Mouse (Mus musculus): ENCODE results near the gene Dhfr. TPM values are rescaled to one million over a fixed set of nuclear protein-coding genes. Genes with fewer than 3 reads are reported as not detected.

Dhfr gene
- total and polyA plus RNA-seq, 3 experiments = 1.1 to 27.1 (median 24.2) TPM

GRCm38 (mm10) chr13:92330621-92331020 lies 23.9 kb upstream of the Dhfr start:
- DNase-seq (ENCODE audit: low spot score) = no peak
- Histone ChIP-seq H3K36me3 (replicated peaks) (peaks cover 69% of the 10 kb centered on the region), H3K4me1 (ENCODE audit: insufficient read depth, low read depth, low read length) (peaks cover 38% of the 10 kb centered on the region), H3K9me3 (replicated peaks) (no peaks in the 10 kb centered on the region), H3K27me3 (ENCODE audit: insufficient read depth, low read length) (no peaks in the 10 kb centered on the region), H3K4me3 (ENCODE audit: low read depth, low read length) (no peak overlapping the region)
- no peak for TF ChIP-seq POLR2AphosphoS5 (IDR thresholded peaks at IDR 0.05; ENCODE audit: insufficient replicate concordance, low read depth, low read length)
- no peak for TF ChIP-seq CTCF (IDR thresholded peaks at IDR 0.05; ENCODE audit: low read depth, low read length)
- TF ChIP-seq GATA2 (IDR thresholded peaks at IDR 0.05; ENCODE audit: borderline replicate concordance, low read depth, low read length) = no peak
- no peak for TF ChIP-seq GATA1 (IDR thresholded peaks at IDR 0.05; ENCODE audit: borderline replicate concordance, low read length)
- no peak for ATAC-seq (ENCODE audit: extremely low read depth, insufficient number of reproducible peaks, low FRiP score, poor library complexity, severe bottlenecking)

- Histone ChIP-seq H3K36me3 (replicated peaks) (peaks cover 73% of the 10 kb centered on the region), H3K4me1 (ENCODE audit: insufficient read depth, low read depth, low read length) (peaks cover 34% of the 10 kb centered on the region), H3K9me3 (replicated peaks) (no peaks in the 10 kb centered on the region), H3K4me3 (ENCODE audit: low read depth, low read length) (no peak overlapping the region), H3K27me3 (ENCODE audit: insufficient read depth, low read length) (no peaks in the 10 kb centered on the region)
- TF ChIP-seq GATA2 (IDR thresholded peaks at IDR 0.05; ENCODE audit: borderline replicate concordance, low read depth, low read length) (no peak), CTCF (IDR thresholded peaks at IDR 0.05; ENCODE audit: low read depth, low read length) (no peak), TAL1 (conservative IDR thresholded peaks at IDR 0.05; ENCODE audit: low read depth, low read length) (no peak), POLR2AphosphoS5 (IDR thresholded peaks at IDR 0.05; ENCODE audit: insufficient replicate concordance, low read depth, low read length) (no peak), GATA1 (IDR thresholded peaks at IDR 0.05; ENCODE audit: borderline replicate concordance, low read length) (no peak)
- no peak for ATAC-seq (ENCODE audit: extremely low read depth, insufficient number of reproducible peaks, low FRiP score, poor library complexity, severe bottlenecking)
- no peak for DNase-seq (ENCODE audit: low spot score)
Measured at GRCm38 (mm10) chr13:92332103-92332879, 22.2 kb upstream of the Dhfr start.

- ATAC-seq (ENCODE audit: extremely low read depth, insufficient number of reproducible peaks, low FRiP score, poor library complexity, severe bottlenecking) (no peak), DNase-seq (ENCODE audit: low spot score) (no peak)
- Histone ChIP-seq H3K36me3 (replicated peaks) (peaks cover 67% of the 10 kb centered on the region), H3K27me3 (ENCODE audit: insufficient read depth, low read length) (no peaks in the 10 kb centered on the region), H3K4me3 (ENCODE audit: low read depth, low read length) (no peak overlapping the region), H3K9me3 (replicated peaks) (no peaks in the 10 kb centered on the region), H3K4me1 (ENCODE audit: insufficient read depth, low read depth, low read length) (peaks cover 44% of the 10 kb centered on the region)
- no peak for TF ChIP-seq CTCF (IDR thresholded peaks at IDR 0.05; ENCODE audit: low read depth, low read length)
- no peak for TF ChIP-seq GATA2 (IDR thresholded peaks at IDR 0.05; ENCODE audit: borderline replicate concordance, low read depth, low read length)
- no peak for TF ChIP-seq TAL1 (conservative IDR thresholded peaks at IDR 0.05; ENCODE audit: low read depth, low read length)
- TF ChIP-seq POLR2AphosphoS5 (IDR thresholded peaks at IDR 0.05; ENCODE audit: insufficient replicate concordance, low read depth, low read length) = no peak
- no peak for TF ChIP-seq GATA1 (IDR thresholded peaks at IDR 0.05; ENCODE audit: borderline replicate concordance, low read length)
Measured at GRCm38 (mm10) chr13:92336857-92337256, 17.7 kb upstream of the Dhfr start.

- peaks cover 42% of the 10 kb centered on the region for H3K4me1 ChIP-seq (ENCODE audit: insufficient read depth, low read depth, low read length)
- no peak overlapping the region for H3K4me3 ChIP-seq (ENCODE audit: low read depth, low read length)
- ATAC-seq (ENCODE audit: extremely low read depth, insufficient number of reproducible peaks, low FRiP score, poor library complexity, severe bottlenecking) (peak; percentile 85), DNase-seq (ENCODE audit: low spot score) (peak; percentile 24)
- no peak for TF ChIP-seq GATA1 (IDR thresholded peaks at IDR 0.05; ENCODE audit: borderline replicate concordance, low read length)
- no peak for TF ChIP-seq GATA2 (IDR thresholded peaks at IDR 0.05; ENCODE audit: borderline replicate concordance, low read depth, low read length)
- TF ChIP-seq POLR2AphosphoS5 (IDR thresholded peaks at IDR 0.05; ENCODE audit: insufficient replicate concordance, low read depth, low read length) = no peak
- no peak for TF ChIP-seq TAL1 (conservative IDR thresholded peaks at IDR 0.05; ENCODE audit: low read depth, low read length)
- TF ChIP-seq CTCF (IDR thresholded peaks at IDR 0.05; ENCODE audit: low read depth, low read length) = no peak
- no peaks in the 10 kb centered on the region for H3K27me3 ChIP-seq (ENCODE audit: insufficient read depth, low read length)
- H3K36me3 ChIP-seq (replicated peaks) = peaks cover 67% of the 10 kb centered on the region
- no peaks in the 10 kb centered on the region for H3K9me3 ChIP-seq (replicated peaks)
Measured at GRCm38 (mm10) chr13:92337773-92338462, 16.6 kb upstream of the Dhfr start.

- DNase-seq (ENCODE audit: low spot score) (no peak), ATAC-seq (ENCODE audit: extremely low read depth, insufficient number of reproducible peaks, low FRiP score, poor library complexity, severe bottlenecking) (peak; percentile 46; the same call in 1 of the 2 replicates)
- Histone ChIP-seq H3K9me3 (replicated peaks) (no peaks in the 10 kb centered on the region), H3K36me3 (replicated peaks) (peaks cover 68% of the 10 kb centered on the region), H3K27me3 (ENCODE audit: insufficient read depth, low read length) (no peaks in the 10 kb centered on the region), H3K4me3 (ENCODE audit: low read depth, low read length) (no peak overlapping the region; the same call in 1 of the 2 replicates), H3K4me1 (ENCODE audit: insufficient read depth, low read depth, low read length) (peaks cover 42% of the 10 kb centered on the region)
- TF ChIP-seq CTCF (IDR thresholded peaks at IDR 0.05; ENCODE audit: low read depth, low read length) = no peak
Measured at GRCm38 (mm10) chr13:92339787-92340186, 14.7 kb upstream of the Dhfr start.

- ATAC-seq (ENCODE audit: extremely low read depth, insufficient number of reproducible peaks, low FRiP score, poor library complexity, severe bottlenecking) = no peak
- H3K4me1 ChIP-seq (ENCODE audit: insufficient read depth, low read depth, low read length) = peaks cover 18% of the 10 kb centered on the region
- DNase-seq (ENCODE audit: low spot score) = no peak
- no peak for TF ChIP-seq GATA2 (IDR thresholded peaks at IDR 0.05; ENCODE audit: borderline replicate concordance, low read depth, low read length)
- TF ChIP-seq GATA1 (IDR thresholded peaks at IDR 0.05; ENCODE audit: borderline replicate concordance, low read length) = no peak
- no peak for TF ChIP-seq CTCF (IDR thresholded peaks at IDR 0.05; ENCODE audit: low read depth, low read length)
- TF ChIP-seq POLR2AphosphoS5 (IDR thresholded peaks at IDR 0.05; ENCODE audit: insufficient replicate concordance, low read depth, low read length) = no peak
- no peak for TF ChIP-seq TAL1 (conservative IDR thresholded peaks at IDR 0.05; ENCODE audit: low read depth, low read length)
- peaks cover 81% of the 10 kb centered on the region for H3K36me3 ChIP-seq (replicated peaks)
- H3K9me3 ChIP-seq (replicated peaks) = no peaks in the 10 kb centered on the region
- no peak overlapping the region for H3K4me3 ChIP-seq (ENCODE audit: low read depth, low read length)
- no peaks in the 10 kb centered on the region for H3K27me3 ChIP-seq (ENCODE audit: insufficient read depth, low read length)
Measured at GRCm38 (mm10) chr13:92344033-92344432, 10.5 kb upstream of the Dhfr start.

Data from G1E (cell line).